Mouse (Mus musculus) lung, postnatal 0 days (tissue): Measurements from ENCODE around the gene Stk31.

ENCODE experiments used
- CTCF ChIP-seq: IDR thresholded peaks from 2 replicates; pipeline ENCODE4 v1.5.1; 2016; ENCODE audit warnings: antibody characterized with exemption, mild to moderate bottlenecking
- EP300 ChIP-seq: IDR thresholded peaks from 2 replicates; pipeline ENCODE4 v1.6.1; 2016; ENCODE audit warnings: antibody characterized with exemption, mild to moderate bottlenecking, control low read depth

- TF ChIP-seq CTCF (no peak), EP300 (no peak)
Measured at GRCm38 (mm10) chr6:49378328-49378727, 17.1 kb upstream of the Stk31 start.
